Mouse (Mus musculus): ENCODE results near the gene Mex3d.

DNA sequence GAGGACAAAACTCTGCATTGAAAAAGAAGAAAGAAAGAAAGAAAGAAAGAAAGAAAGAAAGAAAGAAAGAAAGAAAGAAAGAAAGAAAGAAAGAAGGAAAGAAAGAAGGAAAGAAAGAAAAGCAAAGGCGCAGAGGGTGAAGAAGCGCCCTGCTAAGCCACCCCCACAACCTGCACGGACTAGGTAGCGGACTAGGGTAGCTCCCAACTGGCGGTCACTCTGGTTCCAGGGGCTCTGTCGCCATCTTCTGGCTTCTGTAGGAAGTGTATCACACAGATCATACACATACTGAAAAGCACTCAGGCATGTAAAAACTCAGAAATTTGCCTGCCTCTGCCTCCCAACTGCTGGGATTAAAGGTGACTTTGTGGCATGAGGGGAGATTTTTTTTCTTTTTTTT lies 13.4 kb downstream of the Mex3d start:
- TF ChIP-seq CTCF (IDR thresholded peaks at IDR 0.05; ENCODE audit: low read depth) (peak; percentile 84), EP300 (IDR thresholded peaks at IDR 0.05; ENCODE audit: low read depth) (no peak)

All from liver, postnatal 0 days (tissue).